Mouse (Mus musculus) brown adipose tissue, adult 24 weeks (tissue): ENCODE measurements around the gene Hspb9. TPM values are rescaled to one million over a fixed set of nuclear protein-coding genes. Genes with fewer than 3 reads are reported as not detected.

Experiments used
- H3K27ac ChIP-seq: fragments of 200-500 bp; replicated peaks from 2 replicates; pipeline ENCODE4 v1.5.1; 2012; ENCODE audit warnings: low read depth, mild to moderate bottlenecking, low read length
- H3K4me1 ChIP-seq: fragments of 200-500 bp; 2 replicates; pipeline ENCODE4 v1.6.1; 2012; ENCODE audit warnings: low read length, mixed read lengths; ENCODE audit not compliant: control insufficient read depth, insufficient read depth, insufficient read length
- H3K4me3 ChIP-seq: fragments of 200-500 bp; 2 replicates; pipeline ENCODE4 v1.5.1; 2012; ENCODE audit warnings: low read depth, mild to moderate bottlenecking, low read length, moderate library complexity; ENCODE audit not compliant: insufficient read depth
- polyA plus RNA-seq: library from polyadenylated mRNA; stranded (reverse); fragments of >200 nt; gene quantifications from 2 replicates; pipeline ENCODE4 v1.2.4, GENCODE M21; 2012; ENCODE audit not compliant: missing spikeins, insufficient read depth, insufficient read length

The Hspb9 gene
- polyA plus RNA-seq, 1 experiment, result not detected

GRCm38 (mm10) chr11:100716649-100717048, 3.0 kb downstream of the Hspb9 start:
- peaks cover 32% of the 10 kb centered on the region for H3K4me1 ChIP-seq

GRCm38 (mm10) chr11:100718462-100718861, 4.8 kb downstream of the Hspb9 start:
- Histone ChIP-seq H3K4me1 (peaks cover 38% of the 10 kb centered on the region), H3K4me3 (no peak overlapping the region), H3K27ac (no peak overlapping the region)

More at GRCm38 (mm10) chr11:100716649-100717048, 3.0 kb downstream of the Hspb9 start:
- Histone ChIP-seq H3K27ac (no peak overlapping the region), H3K4me3 (no peak overlapping the region)

GRCm38 (mm10) chr11:100718866-100719265, 5.2 kb downstream of the Hspb9 start:
- Histone ChIP-seq H3K27ac (peak overlapping the region; percentile 50; the same call in 1 of the 2 replicates), H3K4me1 (peaks cover 38% of the 10 kb centered on the region), H3K4me3 (no peak overlapping the region)

DNA sequence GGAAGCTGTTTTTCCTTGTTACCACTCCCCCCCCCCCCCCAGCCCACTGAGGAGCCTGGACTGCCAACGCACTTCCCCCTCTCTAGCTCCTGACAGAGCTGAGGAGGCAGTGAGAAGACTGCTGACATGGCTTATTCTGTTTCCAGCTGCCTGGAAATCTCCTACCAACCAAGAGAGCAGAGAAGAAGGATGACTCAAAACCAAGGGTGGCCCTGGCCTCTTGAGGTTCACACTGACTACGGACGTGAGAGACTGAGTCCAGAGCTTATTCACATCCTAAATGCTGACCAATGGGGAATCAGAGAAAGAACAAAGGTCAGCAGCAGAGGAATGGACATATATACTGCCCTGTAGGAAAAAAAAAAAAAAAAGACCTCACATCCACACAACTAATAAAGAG, 5.7 kb downstream of the Hspb9 start:
- Histone ChIP-seq H3K27ac (peak overlapping the region; percentile 79; the same call in 1 of the 2 replicates), H3K4me1 (peaks cover 41% of the 10 kb centered on the region), H3K4me3 (no peak overlapping the region)

GRCm38 (mm10) chr11:100719893-100720292, 6.2 kb downstream of the Hspb9 start:
- Histone ChIP-seq H3K4me1 (peaks cover 47% of the 10 kb centered on the region), H3K27ac (peak overlapping the region; percentile 79), H3K4me3 (no peak overlapping the region)

- Histone ChIP-seq H3K4me3 (peak overlapping the region; percentile 0; the same call in 1 of the 2 replicates), H3K27ac (peak overlapping the region; percentile 79), H3K4me1 (peaks cover 51% of the 10 kb centered on the region)
Measured at GRCm38 (mm10) chr11:100720345-100720744, 6.7 kb downstream of the Hspb9 start.

DNA sequence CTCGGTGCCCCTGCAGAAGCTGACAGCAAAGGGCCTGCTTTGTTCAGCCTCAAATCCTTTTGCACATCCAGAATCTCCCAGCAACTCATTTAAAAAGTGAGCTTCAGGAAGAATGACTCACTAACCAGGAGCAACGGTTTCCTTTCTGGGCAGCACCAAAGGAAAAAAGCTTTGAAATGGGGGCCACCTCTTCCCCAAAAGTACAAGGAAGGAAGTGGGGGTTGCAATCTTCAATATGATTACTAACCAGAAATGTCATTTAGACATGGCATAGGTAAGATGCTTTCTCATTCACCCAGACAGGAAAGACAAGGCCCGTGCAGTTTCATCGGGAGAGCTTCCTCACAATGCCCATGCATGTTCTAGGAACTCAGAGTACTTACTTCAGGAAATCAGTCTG, 7.6 kb downstream of the Hspb9 start:
- peaks cover 53% of the 10 kb centered on the region for H3K4me1 ChIP-seq
- H3K27ac ChIP-seq, result peak overlapping the region; percentile 79
- no peak overlapping the region for H3K4me3 ChIP-seq

DNA sequence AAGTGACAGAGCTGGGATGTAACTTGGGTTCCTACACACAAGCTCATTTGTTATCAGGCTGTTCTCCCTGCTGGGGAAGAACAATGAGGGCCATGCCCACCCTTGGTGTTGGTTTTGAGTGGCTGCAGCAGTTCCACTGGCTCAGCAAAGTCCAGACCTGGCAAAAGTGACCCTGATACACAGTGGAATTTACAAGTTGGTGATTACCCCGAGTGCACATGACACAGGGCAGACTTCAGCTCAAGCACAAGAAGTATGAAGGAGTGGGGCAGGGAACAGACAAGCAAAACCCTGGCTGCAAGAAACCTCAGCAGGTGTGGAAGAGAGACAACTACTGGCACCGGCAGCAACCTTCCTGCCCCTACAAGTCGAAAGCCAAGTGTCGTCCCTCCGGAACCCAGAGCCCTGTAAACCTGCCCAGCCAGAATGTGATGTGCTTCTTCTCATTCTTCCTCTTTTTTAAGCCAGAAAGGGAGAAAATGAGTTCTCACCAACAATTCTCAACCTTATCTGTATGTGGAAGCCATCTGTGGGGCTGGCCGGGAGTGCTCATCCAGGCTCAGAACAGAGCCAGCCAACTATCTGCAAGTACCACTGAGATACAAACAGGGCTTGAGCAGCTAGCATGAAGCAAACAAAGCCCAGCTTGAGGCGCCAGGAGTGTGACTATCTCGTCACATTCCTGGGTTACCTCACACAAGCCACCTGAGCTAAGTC, 8.3 kb downstream of the Hspb9 start:
- Histone ChIP-seq H3K4me3 (no peak overlapping the region), H3K4me1 (peaks cover 53% of the 10 kb centered on the region), H3K27ac (peak overlapping the region; percentile 78)

GRCm38 (mm10) chr11:100722493-100723028, 8.9 kb downstream of the Hspb9 start:
- Histone ChIP-seq H3K4me1 (peaks cover 58% of the 10 kb centered on the region), H3K27ac (peak overlapping the region; percentile 78)

DNA sequence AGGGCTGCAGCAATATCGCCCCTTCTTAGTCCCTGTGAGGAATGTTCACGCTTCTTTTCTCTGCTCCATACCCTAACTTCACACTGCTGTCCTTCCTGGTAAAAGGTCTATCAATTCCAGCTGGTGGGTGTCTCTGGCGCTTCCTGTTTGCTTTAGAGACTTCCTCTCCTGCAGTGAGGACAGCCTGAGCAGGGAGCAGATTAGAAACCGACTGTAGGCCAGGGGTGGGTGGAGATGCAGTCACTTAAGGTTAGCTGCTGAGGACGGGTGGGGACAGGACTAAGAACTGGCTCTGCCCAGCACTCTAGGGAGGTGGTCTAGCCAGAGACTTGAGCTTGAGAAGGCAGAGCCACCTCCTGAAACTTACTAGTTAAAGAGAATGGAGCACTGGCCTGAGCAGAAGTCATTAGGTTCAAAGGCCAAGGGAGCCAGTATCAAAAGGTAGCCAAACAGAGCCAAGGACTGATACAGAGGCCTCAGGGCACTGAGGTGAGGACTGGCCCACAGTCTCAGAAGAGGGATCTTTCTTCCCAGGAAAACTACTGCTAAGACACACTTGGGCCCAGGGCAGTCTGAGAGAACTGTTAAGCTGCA, 11.4 kb downstream of the Hspb9 start:
- H3K4me1 ChIP-seq, result peaks cover 63% of the 10 kb centered on the region

More at GRCm38 (mm10) chr11:100722493-100723028, 8.9 kb downstream of the Hspb9 start:
- no peak overlapping the region for H3K4me3 ChIP-seq

DNA sequence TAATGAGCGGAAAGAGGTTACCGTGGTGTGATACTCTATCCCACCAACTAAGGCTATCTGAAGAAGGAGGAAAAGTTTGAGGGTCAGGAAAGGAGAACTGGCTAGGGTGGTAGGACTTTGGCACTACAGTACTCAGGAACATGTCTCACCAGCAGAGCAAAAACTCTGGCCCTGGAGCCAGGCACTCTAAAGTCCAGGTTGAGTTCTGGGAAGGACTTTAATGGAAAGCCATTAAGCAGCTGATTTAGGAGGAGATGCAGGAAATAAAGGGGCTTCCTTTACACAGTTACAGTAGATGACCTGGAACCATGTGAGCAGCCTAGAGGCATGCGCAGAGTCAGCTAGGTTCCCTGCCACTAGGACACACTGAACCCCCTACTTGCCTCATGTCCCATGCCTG, 13.6 kb downstream of the Hspb9 start:
- H3K27ac ChIP-seq, result peak overlapping the region; percentile 43
- no peak overlapping the region for H3K4me3 ChIP-seq
- peaks cover 55% of the 10 kb centered on the region for H3K4me1 ChIP-seq

More for the DNA sequence above, 11.4 kb downstream of the Hspb9 start:
- H3K4me3 ChIP-seq, result no peak overlapping the region
- H3K27ac ChIP-seq, result peak overlapping the region; percentile 90

- peaks cover 51% of the 10 kb centered on the region for H3K4me1 ChIP-seq
- peak overlapping the region; percentile 77 for H3K27ac ChIP-seq
- no peak overlapping the region for H3K4me3 ChIP-seq
Measured at GRCm38 (mm10) chr11:100728601-100729000, 15.0 kb downstream of the Hspb9 start.

DNA sequence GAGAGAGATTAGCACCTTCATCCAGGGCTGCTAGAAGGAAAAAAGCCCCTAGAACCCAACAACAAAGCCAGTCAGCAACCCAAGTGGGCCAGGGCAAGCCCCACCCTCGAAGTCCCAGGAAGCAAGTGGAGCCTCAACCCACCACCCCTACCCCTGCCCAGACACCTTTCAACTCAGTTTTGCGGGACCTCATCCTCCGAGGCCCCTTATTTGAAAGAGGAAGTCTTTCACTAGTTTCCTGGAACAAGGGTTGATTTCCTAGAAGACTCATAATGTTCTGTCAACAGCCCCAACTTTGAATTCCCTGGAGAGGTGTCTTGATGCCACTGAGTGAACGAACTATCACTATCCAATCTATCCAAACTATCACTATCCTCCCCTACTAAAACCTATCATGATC, 16.3 kb downstream of the Hspb9 start:
- H3K4me3 ChIP-seq, result no peak overlapping the region
- peak overlapping the region; percentile 77 for H3K27ac ChIP-seq
- H3K4me1 ChIP-seq, result peaks cover 43% of the 10 kb centered on the region

DNA sequence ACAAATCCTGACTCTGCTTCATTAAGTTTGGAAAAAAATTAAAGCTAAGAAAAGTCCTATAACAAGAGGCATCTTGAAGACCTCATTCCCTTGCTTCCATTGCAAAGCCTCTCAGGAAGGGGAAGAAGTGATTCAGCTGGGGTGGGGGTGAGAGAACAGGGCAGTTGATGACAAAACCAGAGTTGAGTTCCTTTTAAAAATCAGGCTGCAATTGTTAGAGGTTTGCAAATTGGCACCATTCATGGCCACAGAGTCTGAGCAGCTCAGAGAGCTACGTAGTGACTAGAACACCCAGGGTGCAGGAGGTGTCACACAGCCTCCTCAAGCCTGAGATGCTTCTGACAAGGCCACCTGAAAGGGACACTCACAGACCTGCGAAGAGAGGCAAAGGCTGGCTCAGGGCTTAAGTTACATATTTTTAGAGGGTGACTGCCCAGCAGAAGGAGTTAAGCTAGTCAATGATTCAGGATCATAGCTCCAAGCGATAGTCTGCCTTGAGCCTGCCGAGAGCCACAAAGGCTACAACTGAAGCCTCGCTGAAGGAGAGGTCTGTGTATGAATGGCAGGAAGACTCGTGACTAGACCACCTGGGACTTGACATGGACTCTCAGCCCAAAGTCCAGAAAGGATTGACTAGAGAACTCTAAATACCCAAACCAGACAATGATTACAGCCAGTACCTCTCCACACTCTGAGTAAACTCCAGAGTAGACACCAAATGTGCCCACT, 17.0 kb downstream of the Hspb9 start:
- peak overlapping the region; percentile 85 for H3K27ac ChIP-seq
- no peak overlapping the region for H3K4me3 ChIP-seq
- H3K4me1 ChIP-seq, result peaks cover 43% of the 10 kb centered on the region
